20 mouse cellular contexts compared by ENCODE assay signal in the genomic region with DNA sequence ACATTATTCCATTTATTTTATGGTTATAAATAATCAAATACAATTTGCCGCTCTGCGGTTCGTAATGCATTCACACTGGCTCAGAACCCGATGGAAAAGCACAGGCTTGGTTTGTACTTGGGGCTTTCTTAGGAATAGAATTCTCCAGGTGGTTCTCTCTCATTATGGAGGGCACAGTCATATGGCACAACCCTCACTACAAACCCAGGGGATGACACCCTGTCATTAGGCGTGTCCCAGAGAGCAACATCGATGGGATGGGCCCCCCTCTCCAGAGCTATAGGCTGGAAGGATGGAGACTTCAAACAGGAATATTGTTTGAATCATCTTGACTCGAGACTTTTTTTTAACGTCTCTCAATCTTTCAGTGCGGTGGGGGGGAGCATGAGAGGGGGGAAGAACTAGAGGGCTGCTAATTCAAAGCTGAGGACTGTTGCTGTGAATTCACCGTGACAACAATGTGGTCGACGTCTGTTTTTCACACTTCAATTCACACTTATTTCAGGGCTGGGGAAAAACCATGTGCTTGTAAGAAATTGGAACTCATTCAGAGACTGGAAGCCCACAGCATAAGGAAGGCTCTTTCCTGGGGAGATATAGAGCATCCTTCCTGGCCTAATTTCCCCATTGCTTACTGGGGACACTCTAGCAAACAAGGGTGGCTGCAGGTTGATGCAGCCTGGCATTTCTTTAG.
DNase-seq lines count a peak whose midpoint lies in the region; ATAC-seq and TF ChIP-seq lines count a peak whose summit lies in the region.
"Had no signal": no experiment of that assay in that cellular context is flagged by ENCODE, and none has a peak within 500 bp of the region (broad histone marks: within the 10 kb centered on the region; RNA-seq: fewer than 3 reads in every experiment).

No protein-coding gene starts in this region.

- no peak overlapping the region for H3K4me3 ChIP-seq in midbrain, embryonic 14.5 days (replicated peaks; ENCODE audit: low read depth, low read length)
- H3K4me3 ChIP-seq in midbrain, embryonic 13.5 days (replicated peaks): no peak overlapping the region
- H3K4me3 ChIP-seq in forebrain, embryonic 13.5 days: no peak overlapping the region
- no peak overlapping the region for H3K4me3 ChIP-seq in forebrain, postnatal 0 days (ENCODE audit: low read depth, low read length)
- H3K4me3 ChIP-seq in heart, embryonic 10.5 days: no peak overlapping the region
- H3K4me3 ChIP-seq: embryonic facial prominence, embryonic 15.5 days; erythroblast, embryonic 14.5 days; gastrocnemius, adult 2 months; heart, embryonic 13.5 days; hindbrain, embryonic 15.5 days had no signal

- H3K4me2 ChIP-seq in midbrain, embryonic 14.5 days (ENCODE audit: low read length): no peak overlapping the region
- H3K4me2 ChIP-seq in midbrain, embryonic 13.5 days (replicated peaks): no peak overlapping the region
- no peak overlapping the region for H3K4me2 ChIP-seq in forebrain, embryonic 13.5 days
- H3K4me2 ChIP-seq in forebrain, postnatal 0 days (ENCODE audit: low read depth): no peak overlapping the region
- H3K4me2 ChIP-seq: embryonic facial prominence, embryonic 15.5 days; heart, embryonic 13.5 days; hindbrain, embryonic 15.5 days had no signal

- ATAC-seq in midbrain, embryonic 14.5 days (ENCODE audit: low FRiP score, low TSS enrichment): no peak
- ATAC-seq in midbrain, embryonic 13.5 days: no peak
- ATAC-seq in forebrain, embryonic 13.5 days: peak; percentile 65
- ATAC-seq in forebrain, postnatal 0 days: peak; percentile 38
- ATAC-seq: intestine, embryonic 16.5 days had no signal

- 56% methylated on average over 12 of the region's 12 CpGs for WGBS in midbrain, embryonic 14.5 days
- WGBS in midbrain, embryonic 13.5 days: 56% methylated on average over 12 of the region's 12 CpGs
- 48% methylated on average over 12 of the region's 12 CpGs for WGBS in forebrain, embryonic 13.5 days
- 36% methylated on average over 12 of the region's 12 CpGs for WGBS in forebrain, postnatal 0 days
- WGBS in heart, embryonic 10.5 days: 74% methylated on average over 12 of the region's 12 CpGs

- no peak overlapping the region for H3K9ac ChIP-seq in midbrain, embryonic 14.5 days (replicated peaks; ENCODE audit: low read length)
- H3K9ac ChIP-seq in midbrain, embryonic 13.5 days (replicated peaks): no peak overlapping the region
- H3K9ac ChIP-seq in forebrain, embryonic 13.5 days: no peak overlapping the region
- no peak overlapping the region for H3K9ac ChIP-seq in forebrain, postnatal 0 days
- H3K9ac ChIP-seq: embryonic facial prominence, embryonic 15.5 days; heart, embryonic 13.5 days; hindbrain, embryonic 15.5 days had no signal

- H3K36me3 ChIP-seq in midbrain, embryonic 14.5 days (ENCODE audit: control insufficient read depth, insufficient read depth, low read length): no peaks in the 10 kb centered on the region
- H3K36me3 ChIP-seq in midbrain, embryonic 13.5 days: no peaks in the 10 kb centered on the region
- no peaks in the 10 kb centered on the region for H3K36me3 ChIP-seq in forebrain, embryonic 13.5 days (ENCODE audit: poor library complexity, severe bottlenecking)
- no peaks in the 10 kb centered on the region for H3K36me3 ChIP-seq in forebrain, postnatal 0 days (ENCODE audit: insufficient read depth)
- no peaks in the 10 kb centered on the region for H3K36me3 ChIP-seq in heart, embryonic 10.5 days
- H3K36me3 ChIP-seq: embryonic facial prominence, embryonic 15.5 days; heart, embryonic 13.5 days; hindbrain, embryonic 15.5 days had no signal

- H3K27ac ChIP-seq in midbrain, embryonic 14.5 days (replicated peaks; ENCODE audit: low read depth, low read length): no peak overlapping the region
- H3K27ac ChIP-seq in midbrain, embryonic 13.5 days: no peak overlapping the region; the same call in 1 of the 2 replicates
- peak overlapping the region; percentile 53 for H3K27ac ChIP-seq in forebrain, embryonic 13.5 days
- H3K27ac ChIP-seq in forebrain, postnatal 0 days (ENCODE audit: low read depth, low read length): no peak overlapping the region
- H3K27ac ChIP-seq in heart, embryonic 10.5 days: no peak overlapping the region
- H3K27ac ChIP-seq: embryonic facial prominence, embryonic 15.5 days; gastrocnemius, adult 2 months; heart, embryonic 13.5 days; hindbrain, embryonic 15.5 days had no signal

- peak; percentile 20 for DNase-seq in midbrain, embryonic 14.5 days
- peak; percentile 19 for DNase-seq in brain, adult 2 months (ENCODE audit: low read depth, low spot score)
- peak; percentile 46 for DNase-seq in forebrain, postnatal 0 days
- DNase-seq in layer of hippocampus, postnatal 25 days (ENCODE audit: extremely low spot score in 1 of 2, low spot score in 1 of 2): no peak
- DNase-seq in heart, embryonic 10.5 days (ENCODE audit: low spot score): no peak
- DNase-seq: adrenal gland, adult 8-10 months; adrenal gland, postnatal 36 days; cerebellum, adult 11-12 months; cerebellum, adult 9-11 months; cerebellum, postnatal 36 days; gastrocnemius, adult 2 months; gastrocnemius, postnatal 25 days; heart, postnatal 36 days had no signal

- H3K4me1 ChIP-seq in midbrain, embryonic 14.5 days (ENCODE audit: control insufficient read depth, insufficient read depth, low read length): no peaks in the 10 kb centered on the region
- H3K4me1 ChIP-seq in midbrain, embryonic 13.5 days (replicated peaks): 0 out of 2 replicates have a peak, but pooled peaks cover 10% of the 10 kb centered on the region
- peaks cover 13% of the 10 kb centered on the region for H3K4me1 ChIP-seq in forebrain, embryonic 13.5 days
- H3K4me1 ChIP-seq in forebrain, postnatal 0 days (ENCODE audit: insufficient read depth): no peaks in the 10 kb centered on the region
- peaks cover 9% of the 10 kb centered on the region; the same call in 1 of the 2 replicates for H3K4me1 ChIP-seq in heart, embryonic 10.5 days
- H3K4me1 ChIP-seq: embryonic facial prominence, embryonic 15.5 days; hindbrain, embryonic 15.5 days had no signal

- no peak for TF ChIP-seq CTCF in forebrain, postnatal 0 days (IDR thresholded peaks at IDR 0.05; ENCODE audit: low read depth)

- H3K27me3 ChIP-seq in midbrain, embryonic 14.5 days (ENCODE audit: control insufficient read depth, insufficient read depth, low read length): no peaks in the 10 kb centered on the region
- H3K27me3 ChIP-seq in midbrain, embryonic 13.5 days: no peaks in the 10 kb centered on the region
- no peaks in the 10 kb centered on the region for H3K27me3 ChIP-seq in forebrain, embryonic 13.5 days
- H3K27me3 ChIP-seq in forebrain, postnatal 0 days (ENCODE audit: insufficient read depth, low read length): no peaks in the 10 kb centered on the region
- no peaks in the 10 kb centered on the region for H3K27me3 ChIP-seq in heart, embryonic 10.5 days (ENCODE audit: insufficient read depth, poor library complexity, severe bottlenecking)
- H3K27me3 ChIP-seq: embryonic facial prominence, embryonic 15.5 days; heart, embryonic 13.5 days; hindbrain, embryonic 15.5 days had no signal

- H3K9me3 ChIP-seq in midbrain, embryonic 14.5 days (ENCODE audit: control insufficient read depth, low read length): no peaks in the 10 kb centered on the region
- H3K9me3 ChIP-seq in midbrain, embryonic 13.5 days: no peaks in the 10 kb centered on the region
- no peaks in the 10 kb centered on the region for H3K9me3 ChIP-seq in forebrain, embryonic 13.5 days (replicated peaks)
- H3K9me3 ChIP-seq in forebrain, postnatal 0 days (ENCODE audit: low read length): no peaks in the 10 kb centered on the region
- H3K9me3 ChIP-seq in heart, embryonic 10.5 days: no peaks in the 10 kb centered on the region
- H3K9me3 ChIP-seq: embryonic facial prominence, embryonic 15.5 days; heart, embryonic 13.5 days; hindbrain, embryonic 15.5 days had no signal

Comparison
In these comparisons a context has a peak if more than half of its experiments do, and no peak if none do; other contexts are left out.
1. ATAC-seq: peak in forebrain, embryonic 13.5 days (single experiment) and forebrain, postnatal 0 days (single experiment); none in midbrain, embryonic 14.5 days (single experiment) and midbrain, embryonic 13.5 days (single experiment).
2. DNase-seq: peak in midbrain, embryonic 14.5 days (single experiment), brain, adult 2 months (single experiment) and forebrain, postnatal 0 days (single experiment); none in layer of hippocampus, postnatal 25 days (0 of 2) and heart, embryonic 10.5 days (single experiment).